Mouse (Mus musculus): ENCODE data around the gene Zdhhc5.

DNA sequence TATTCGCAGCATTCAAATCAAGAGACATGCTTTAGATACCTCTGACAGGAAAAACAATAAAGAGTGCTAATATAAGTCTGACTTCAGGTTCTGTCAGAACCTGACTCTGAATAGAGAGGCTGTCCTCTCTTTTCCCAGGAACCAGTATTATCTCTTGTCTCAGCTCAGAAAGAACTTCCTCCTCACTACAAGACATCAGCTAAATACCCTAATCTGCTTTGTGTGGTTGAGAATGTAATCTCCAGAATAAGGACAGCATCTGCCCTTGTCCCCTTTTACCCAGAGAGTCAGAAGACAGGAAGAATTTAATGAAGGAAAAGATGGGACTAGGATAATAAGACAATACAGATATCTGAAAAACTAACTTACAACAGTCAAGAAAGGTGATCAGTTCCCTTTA lies 11.5 kb downstream of the Zdhhc5 start:
- TF ChIP-seq CTCF (IDR thresholded peaks at IDR 0.05; ENCODE audit: insufficient read depth, low read depth, low read length) (no peak), POLR2A (IDR thresholded peaks at IDR 0.05; ENCODE audit: insufficient read depth, low read depth, low read length) (no peak)
